Mouse (Mus musculus): ENCODE measurements around the gene Wfdc15a.
"Not testable (repeated sequence)": the region's sequence is repeated elsewhere in the genome, so short reads cannot be mapped to it uniquely, and the experiment has no call there.

Gene Wfdc15a

GRCm38 (mm10) chr2:164199626-164200327 lies at the start of gene Wfdc15a:
TSS of gene Wfdc15a (minus strand) at chr2:164200130.
- no peak for DNase-seq

- no peak for DNase-seq
Observed at GRCm38 (mm10) chr2:164238366-164238765, 38.4 kb upstream of the Wfdc15a start, which contains the start of gene Svs2. TSS of gene Svs2 (minus strand) at chr2:164238466.

- DNase-seq = no peak
Observed at GRCm38 (mm10) chr2:164232671-164233070, 32.7 kb upstream of the Wfdc15a start.

GRCm38 (mm10) chr2:164228361-164229070 lies 28.6 kb upstream of the Wfdc15a start:
- DNase-seq = no peak

GRCm38 (mm10) chr2:164221522-164221921 lies 21.6 kb upstream of the Wfdc15a start, which contains the start of gene Wfdc15b:
TSS of gene Wfdc15b (minus strand) at chr2:164221660.
- no peak for DNase-seq

DNA sequence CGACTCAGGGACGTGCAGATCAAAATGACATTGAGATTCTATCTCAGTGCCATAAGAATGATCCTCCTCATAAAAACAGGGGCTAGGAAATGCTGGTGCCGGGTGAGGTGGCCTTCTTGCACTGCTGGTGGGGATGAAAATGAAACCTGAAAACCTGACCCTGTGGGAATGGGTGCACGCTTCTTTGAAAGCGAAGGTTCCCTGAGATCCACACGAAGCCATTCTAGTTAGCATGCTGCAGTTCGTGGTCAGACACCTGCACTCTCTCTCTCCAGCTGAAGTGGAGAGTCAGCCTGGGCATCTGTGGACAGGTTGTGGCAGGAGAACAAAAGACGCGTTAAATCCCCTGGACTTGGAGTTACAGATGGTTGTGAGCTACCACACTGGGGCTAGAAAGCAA lies 19.4 kb upstream of the Wfdc15a start:
- no peak for DNase-seq

- no peak for DNase-seq
Observed at GRCm38 (mm10) chr2:164212711-164213110, 12.8 kb upstream of the Wfdc15a start.

DNA sequence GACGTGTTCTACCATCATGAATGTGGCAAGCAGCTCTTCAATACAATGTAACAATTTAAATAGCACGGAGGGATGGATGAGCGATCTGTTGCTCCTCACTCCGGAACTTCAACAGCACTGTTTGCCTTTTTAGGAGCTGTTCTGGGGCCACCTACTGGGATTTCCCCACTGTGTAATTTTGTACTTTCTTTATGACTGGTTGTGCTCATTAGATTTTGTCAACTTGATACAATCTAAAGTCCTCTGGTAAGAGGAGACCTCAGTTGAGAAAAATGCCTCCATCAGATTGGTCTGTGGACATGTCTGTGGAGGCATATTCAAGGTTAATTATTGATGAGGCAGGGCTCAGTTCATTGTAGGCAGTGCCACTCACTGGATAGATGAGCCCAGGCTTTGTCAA lies 11.0 kb upstream of the Wfdc15a start:
- no peak for DNase-seq

- DNase-seq = no peak
Observed at GRCm38 (mm10) chr2:164206676-164207075, 6.7 kb upstream of the Wfdc15a start.

DNA sequence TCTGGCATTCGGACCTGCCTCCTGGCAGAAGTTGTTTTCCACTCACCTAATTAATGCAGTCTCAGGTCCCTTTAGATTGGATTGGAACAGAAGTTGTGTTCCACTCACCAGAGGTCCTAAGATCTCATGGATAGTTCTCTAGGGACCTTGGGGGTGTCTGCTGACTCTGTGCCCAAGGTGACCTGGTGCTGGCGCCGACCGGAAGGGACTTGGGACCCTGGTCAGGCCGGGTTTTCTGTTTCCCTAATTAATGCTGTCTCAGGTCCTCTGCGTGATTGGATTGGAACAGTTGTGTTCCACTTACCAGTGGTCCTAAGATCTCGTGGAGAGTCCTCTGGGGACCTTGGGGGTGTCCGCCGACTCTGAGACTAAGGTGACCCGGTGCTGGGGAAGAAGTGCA lies 6.1 kb upstream of the Wfdc15a start:
- DNase-seq = not testable (repeated sequence)

DNA sequence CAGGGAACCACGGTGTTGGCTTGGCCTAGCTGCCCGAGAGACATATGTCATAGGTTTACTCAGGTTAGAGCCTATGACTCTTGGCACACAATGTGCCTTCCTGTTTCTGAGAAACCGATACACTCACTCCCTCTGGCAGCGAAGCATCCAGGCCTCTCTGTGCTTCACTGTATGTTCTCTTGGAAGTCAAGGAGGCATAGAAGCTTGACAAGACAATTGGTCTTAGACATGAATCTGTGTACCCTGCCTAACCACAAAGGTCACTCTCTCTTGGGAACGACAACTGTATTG lies 3.3 kb downstream of the Wfdc15a start:
- no peak for DNase-seq

GRCm38 (mm10) chr2:164195971-164196699 lies 3.8 kb downstream of the Wfdc15a start:
- no peak for DNase-seq

- DNase-seq = no peak
Observed at GRCm38 (mm10) chr2:164194959-164195630, 4.8 kb downstream of the Wfdc15a start.

GRCm38 (mm10) chr2:164192279-164192678 lies 7.7 kb downstream of the Wfdc15a start:
- no peak for DNase-seq

DNA sequence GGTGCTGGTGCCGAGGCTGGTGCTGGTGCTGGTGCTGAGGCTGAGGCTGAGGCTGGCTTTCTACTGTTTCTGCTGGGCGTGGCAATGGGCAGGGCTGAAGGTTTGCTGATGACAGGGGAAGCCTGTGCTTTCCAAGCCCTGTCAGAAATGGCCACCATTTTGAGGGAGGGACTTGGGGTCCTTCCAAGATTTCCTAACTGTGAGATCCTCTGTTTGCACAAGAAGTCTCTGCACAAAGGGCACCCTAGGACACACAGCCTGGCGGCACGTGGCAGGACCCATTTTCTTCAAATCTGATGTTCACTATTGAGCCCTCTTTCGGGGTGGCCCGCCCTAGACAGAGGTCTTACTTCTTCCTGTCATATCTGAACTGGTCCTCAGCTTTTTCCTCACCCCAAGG lies 9.4 kb downstream of the Wfdc15a start, which contains the start of gene Wfdc12:
Gene Wfdc12 (minus strand): TSS at position 33 of the 400 bp plus-strand sequence.
- DNase-seq = peak; percentile 72

- no peak for DNase-seq
Observed at GRCm38 (mm10) chr2:164188722-164189121, 11.2 kb downstream of the Wfdc15a start.

DNA sequence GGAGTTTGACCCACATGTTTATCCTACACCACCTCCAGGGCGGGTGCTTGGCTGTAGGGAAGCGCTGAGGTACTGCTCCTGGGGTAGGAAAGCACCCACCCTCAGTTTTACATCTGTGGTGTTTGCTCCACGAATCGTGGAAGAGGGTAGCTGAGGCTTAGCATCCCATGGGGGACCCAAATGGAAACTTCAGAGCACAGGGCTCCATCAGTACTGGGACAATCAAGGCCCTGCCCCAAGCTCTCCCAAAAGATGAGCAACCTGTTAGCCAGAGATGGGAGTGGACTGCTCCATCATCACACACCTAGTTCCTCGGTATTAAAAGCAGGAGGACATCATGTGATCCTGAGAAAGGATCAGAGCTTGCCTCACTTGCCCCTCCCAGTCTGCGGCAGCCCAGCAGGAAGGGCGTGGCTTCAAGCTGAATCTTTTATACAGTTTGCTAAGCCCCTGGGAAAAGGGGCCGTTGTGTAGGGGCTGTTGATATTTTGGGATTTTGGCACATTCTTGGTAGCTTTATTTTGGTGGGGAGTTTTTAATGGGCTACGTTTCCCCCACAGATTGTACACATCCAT lies 15.7 kb downstream of the Wfdc15a start:
- peak; percentile 31 for DNase-seq

DNA sequence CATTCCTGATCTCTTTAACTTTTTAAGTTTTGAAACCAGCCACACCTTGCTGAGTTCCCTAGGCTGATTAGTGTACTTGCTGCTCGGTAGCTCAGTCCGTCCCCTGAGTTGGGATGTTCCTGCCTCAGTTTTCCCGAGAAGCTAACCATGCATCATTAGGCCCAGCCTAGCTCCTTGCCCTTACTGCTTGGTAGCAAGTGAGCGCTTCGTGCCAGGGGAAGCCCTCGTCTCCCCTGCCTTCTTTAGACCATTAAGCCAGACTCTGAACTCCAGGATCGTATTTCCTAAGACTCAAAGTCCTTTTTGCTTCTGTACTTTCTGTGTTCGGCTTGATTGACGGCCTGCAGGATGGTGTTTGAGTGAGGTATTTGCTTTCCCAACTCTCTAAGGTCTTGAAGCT lies 16.6 kb downstream of the Wfdc15a start:
- no peak for DNase-seq

DNA sequence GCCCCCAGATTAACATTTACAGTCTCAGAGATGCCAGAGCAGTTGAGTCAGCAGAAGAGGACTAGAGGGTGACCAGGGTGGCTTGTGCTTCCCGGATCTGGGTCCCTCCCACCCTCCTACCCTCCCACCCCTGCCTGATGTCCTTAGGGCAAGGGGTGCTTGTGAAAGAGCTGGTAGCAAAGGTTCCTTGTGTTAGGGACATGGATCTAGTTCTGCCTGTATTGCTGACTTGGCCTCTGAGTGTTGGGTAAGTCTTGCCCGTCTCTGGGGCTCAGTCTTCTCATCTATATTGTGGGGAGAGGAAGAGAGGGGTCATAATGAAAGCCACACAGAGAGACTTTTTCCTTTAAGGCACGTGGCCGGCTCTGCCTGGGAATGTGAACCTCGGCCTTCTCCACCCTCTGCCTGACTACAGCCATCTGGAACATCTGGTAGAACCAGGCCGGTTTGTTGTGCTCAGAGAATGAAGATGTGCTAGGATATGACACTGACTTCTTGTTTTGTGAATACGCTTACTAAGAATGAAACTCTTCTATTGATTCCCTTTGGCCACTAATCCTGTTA lies 17.2 kb downstream of the Wfdc15a start, which contains the start of gene Wfdc5:
Gene Wfdc5 (minus strand): TSS at position 51 of the 564 bp plus-strand sequence.
- DNase-seq = no peak

- DNase-seq = peak; percentile 20
Observed at GRCm38 (mm10) chr2:164180770-164181169, 19.2 kb downstream of the Wfdc15a start.

DNA sequence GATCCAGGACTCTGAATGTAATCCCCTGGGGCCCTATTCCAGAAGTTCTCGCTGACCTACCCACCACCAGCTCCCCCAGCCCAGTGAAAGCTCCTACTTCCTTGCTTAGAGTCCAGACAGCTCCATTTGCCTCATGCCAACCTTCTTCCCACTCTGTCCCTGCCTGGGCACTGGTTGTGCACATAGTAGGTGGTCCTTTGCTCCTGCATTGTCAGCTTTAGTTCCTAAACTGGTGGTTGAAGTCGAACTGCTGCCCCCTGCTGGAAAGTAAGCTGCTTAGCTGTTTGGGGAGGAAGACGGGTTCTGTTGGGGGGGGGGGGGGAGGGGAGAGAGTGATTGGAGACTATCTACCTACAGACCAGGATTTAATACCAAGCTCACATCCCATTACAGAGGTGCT lies 19.8 kb downstream of the Wfdc15a start:
- peak; percentile 58 for DNase-seq

GRCm38 (mm10) chr2:164177831-164178230 lies 22.1 kb downstream of the Wfdc15a start:
- DNase-seq = no peak

All from lung, postnatal 10 days (tissue).